Mouse (Mus musculus) stomach, embryonic 14.5 days (tissue): ENCODE data around the gene Habp4. TPM values are rescaled to one million over a fixed set of nuclear protein-coding genes. Genes with fewer than 3 reads are reported as not detected.

Experiments used
- ATAC-seq: fragments of 200-750 bp; cut with Nextera tagmentation; 2 replicates; pipeline ENCODE4 v1.8.0; 2017; ENCODE audit warnings: low read depth, moderate TSS enrichment; ENCODE audit not compliant: insufficient number of reproducible peaks, insufficient read depth, low FRiP score
- H3K27ac ChIP-seq: fragments of 300-500 bp; sonication (generic); 2 replicates; pipeline ENCODE4 v1.5.1; 2014; ENCODE audit warnings: mild to moderate bottlenecking, low read length, moderate library complexity, mixed read lengths
- H3K27me3 ChIP-seq: fragments of 300-500 bp; sonication (generic); 2 replicates; pipeline ENCODE4 v1.6.1; 2014; ENCODE audit warnings: low read length, control low read depth, mixed read lengths; ENCODE audit not compliant: control insufficient read depth, insufficient read depth
- H3K36me3 ChIP-seq: fragments of 300-500 bp; sonication (generic); 2 replicates; pipeline ENCODE4 v1.6.1; 2014; ENCODE audit warnings: mild to moderate bottlenecking, control low read depth, low read length, moderate library complexity, mixed read lengths; ENCODE audit not compliant: control insufficient read depth, insufficient read depth
- H3K4me1 ChIP-seq: fragments of 300-500 bp; sonication (generic); 2 replicates; pipeline ENCODE4 v1.6.1; 2014; ENCODE audit warnings: low read length, control low read depth, mixed read lengths; ENCODE audit not compliant: control insufficient read depth, insufficient read depth
- H3K4me2 ChIP-seq: fragments of 300-500 bp; sonication (generic); replicated peaks from 2 replicates; pipeline ENCODE4 v1.6.1; 2014; ENCODE audit warnings: low read depth, low read length, control low read depth
- H3K4me3 ChIP-seq: fragments of 300-500 bp; sonication (generic); 2 replicates; pipeline ENCODE4 v1.5.1; 2014; ENCODE audit warnings: low read depth, low read length, control low read depth
- H3K9ac ChIP-seq: fragments of 300-500 bp; sonication (generic); replicated peaks from 2 replicates; pipeline ENCODE4 v1.6.1; 2014; ENCODE audit warnings: low read depth, mild to moderate bottlenecking, control low read depth, low read length, moderate library complexity, mixed read lengths
- H3K9me3 ChIP-seq: fragments of 300-500 bp; sonication (generic); 2 replicates; pipeline ENCODE4 v1.6.1; 2016; ENCODE audit warnings: low read depth, low read length, control low read depth; ENCODE audit not compliant: control insufficient read depth
- WGBS: fragments of 180-500 bp; shearing (Covaris S2); extraction: QIAGEN DNeasy Blood & Tissue Kit; methylation state at CpG from one replicate; pipeline ENCODE4 v1.1.7; 2014; 5-methylcytosine and 5-hydroxymethylcytosine counted together
- polyA plus RNA-seq: library from polyadenylated mRNA; unstranded; fragments of >200 nt; fragmentation: Nextera tagmentation; extraction: Ambion mirVana; gene quantifications from 2 replicates; pipeline ENCODE4 v1.2.1, GENCODE M21; 2014

Gene Habp4
- 26.1 and 27.1 TPM in 2 replicates for polyA plus RNA-seq

- H3K4me2 ChIP-seq = peak within 1 kb of the TSS; percentile 99
- peak within 1 kb of the TSS; percentile 85 for H3K4me3 ChIP-seq
- H3K9ac ChIP-seq = peak within 1 kb of the TSS; percentile 68
- no peaks in the 10 kb centered on the region for H3K27me3 ChIP-seq
- H3K4me1 ChIP-seq = peaks cover 4% of the 10 kb centered on the region; the same call in 1 of the 2 replicates
- WGBS = under 1% methylated on average over 31 of the region's 31 CpGs
- peak; percentile 100 for ATAC-seq
- peaks cover 5% of the 10 kb centered on the region; the same call in 1 of the 2 replicates for H3K9me3 ChIP-seq
- peak within 1 kb of the TSS; percentile 87; the same call in 1 of the 2 replicates for H3K27ac ChIP-seq
- H3K36me3 ChIP-seq = no peaks in the 10 kb centered on the region
These were observed at the start of gene Habp4 for GRCm38 (mm10) chr13:64161548-64161915. Gene Habp4 (plus strand): TSS chr13:64161824.

DNA sequence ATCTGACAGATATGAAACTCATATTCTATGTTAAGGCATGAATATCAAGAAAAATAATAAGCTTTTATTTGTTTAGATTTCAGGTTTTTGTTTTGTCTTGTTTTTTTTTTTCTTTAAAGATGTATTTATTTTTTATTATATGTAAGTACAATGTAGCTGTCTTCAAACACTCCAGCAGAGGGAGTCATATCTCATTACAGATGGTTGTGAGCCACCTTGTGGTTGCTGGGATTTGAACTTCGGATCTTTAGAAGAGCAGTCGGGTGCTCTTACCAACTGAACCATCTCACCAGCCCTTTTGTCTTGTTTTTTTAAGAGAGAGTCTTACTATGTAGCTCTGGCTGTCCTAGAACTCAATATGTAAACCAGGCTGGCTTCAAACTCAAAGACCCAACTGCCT, 44.2 kb upstream of the Habp4 start:
- H3K9me3 ChIP-seq = no peaks in the 10 kb centered on the region
- H3K4me1 ChIP-seq = no peaks in the 10 kb centered on the region
- no peak overlapping the region for H3K4me2 ChIP-seq
- WGBS = 57% methylated on average over 2 of the region's 2 CpGs
- H3K36me3 ChIP-seq = no peaks in the 10 kb centered on the region
- no peak overlapping the region for H3K4me3 ChIP-seq
- no peak for ATAC-seq
- no peak overlapping the region for H3K9ac ChIP-seq
- no peaks in the 10 kb centered on the region for H3K27me3 ChIP-seq
- no peak overlapping the region for H3K27ac ChIP-seq

GRCm38 (mm10) chr13:64120760-64121159, 40.9 kb upstream of the Habp4 start:
- no peaks in the 10 kb centered on the region for H3K4me1 ChIP-seq
- H3K9ac ChIP-seq = no peak overlapping the region
- no peaks in the 10 kb centered on the region for H3K27me3 ChIP-seq
- no peak overlapping the region for H3K4me3 ChIP-seq
- ATAC-seq = no peak
- H3K36me3 ChIP-seq = no peaks in the 10 kb centered on the region
- H3K27ac ChIP-seq = no peak overlapping the region
- WGBS = 68% methylated on average over 4 of the region's 4 CpGs
- H3K9me3 ChIP-seq = no peaks in the 10 kb centered on the region
- H3K4me2 ChIP-seq = no peak overlapping the region

DNA sequence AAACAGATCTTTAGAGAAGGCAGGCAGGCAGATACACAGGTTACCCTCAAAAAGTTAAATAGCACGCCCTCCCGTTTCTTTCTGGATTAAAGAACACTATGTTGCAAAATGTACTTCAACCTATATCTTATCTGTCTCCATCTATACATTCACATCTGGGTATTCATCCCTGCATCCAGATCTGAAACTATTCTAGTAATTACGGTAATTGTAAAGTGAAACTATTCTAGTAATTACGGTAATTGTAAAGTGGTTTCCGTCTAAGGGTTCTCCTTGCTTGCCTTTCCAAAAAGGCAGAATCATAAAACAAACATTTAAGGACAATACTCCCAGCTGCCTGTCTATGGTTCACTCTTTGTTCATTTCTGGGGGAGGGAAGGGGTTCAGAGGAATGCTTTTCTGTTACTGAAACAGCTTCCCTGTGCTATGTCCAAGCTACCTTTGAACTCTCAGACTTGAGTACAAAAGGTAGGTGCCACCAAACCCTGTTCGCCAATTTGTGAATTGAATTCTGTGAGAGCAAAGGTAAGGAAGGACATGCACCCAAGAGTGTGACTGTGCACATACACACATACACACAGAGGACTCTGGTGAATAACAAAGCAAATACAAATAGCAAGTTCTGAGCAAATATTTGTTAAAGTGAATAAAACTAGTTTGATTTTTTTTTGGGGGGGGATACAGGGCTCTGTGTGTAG, 38.0 kb upstream of the Habp4 start:
- no peak overlapping the region for H3K4me3 ChIP-seq
- no peak overlapping the region for H3K27ac ChIP-seq
- H3K9me3 ChIP-seq = no peaks in the 10 kb centered on the region
- no peaks in the 10 kb centered on the region for H3K4me1 ChIP-seq
- H3K9ac ChIP-seq = no peak overlapping the region
- no peak overlapping the region for H3K4me2 ChIP-seq
- no peaks in the 10 kb centered on the region for H3K27me3 ChIP-seq
- no peak for ATAC-seq
- 31% methylated on average over 6 of the region's 6 CpGs for WGBS
- no peaks in the 10 kb centered on the region for H3K36me3 ChIP-seq

DNA sequence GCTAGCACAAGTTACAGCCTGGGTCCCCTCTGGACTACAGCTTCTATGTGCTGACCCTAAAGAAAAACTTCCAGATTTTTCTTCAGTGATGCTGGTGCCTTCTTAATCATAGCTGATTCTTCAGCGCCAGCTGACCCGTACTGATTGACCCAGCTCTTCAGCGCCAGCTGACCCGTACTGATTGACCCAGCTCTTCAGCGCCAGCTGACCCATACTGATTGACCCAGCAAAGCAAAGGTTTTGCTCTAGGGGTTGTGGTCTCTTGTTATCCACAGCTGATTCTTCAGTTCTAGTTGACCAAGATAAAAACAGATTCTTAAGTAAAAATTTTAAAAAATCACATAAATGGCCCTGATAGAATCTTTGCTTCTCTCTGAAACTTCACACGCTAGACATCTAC, 36.7 kb upstream of the Habp4 start:
- 94% methylated on average over 6 of the region's 6 CpGs for WGBS
- ATAC-seq = no peak
- H3K27ac ChIP-seq = no peak overlapping the region
- no peak overlapping the region for H3K9ac ChIP-seq
- no peak overlapping the region for H3K4me2 ChIP-seq
- no peaks in the 10 kb centered on the region for H3K9me3 ChIP-seq
- no peaks in the 10 kb centered on the region for H3K4me1 ChIP-seq
- H3K36me3 ChIP-seq = no peaks in the 10 kb centered on the region
- H3K27me3 ChIP-seq = no peaks in the 10 kb centered on the region
- no peak overlapping the region for H3K4me3 ChIP-seq

- H3K27ac ChIP-seq = no peak overlapping the region
- H3K36me3 ChIP-seq = no peaks in the 10 kb centered on the region
These were observed 35.3 kb upstream of the Habp4 start for GRCm38 (mm10) chr13:64126316-64126715.

DNA sequence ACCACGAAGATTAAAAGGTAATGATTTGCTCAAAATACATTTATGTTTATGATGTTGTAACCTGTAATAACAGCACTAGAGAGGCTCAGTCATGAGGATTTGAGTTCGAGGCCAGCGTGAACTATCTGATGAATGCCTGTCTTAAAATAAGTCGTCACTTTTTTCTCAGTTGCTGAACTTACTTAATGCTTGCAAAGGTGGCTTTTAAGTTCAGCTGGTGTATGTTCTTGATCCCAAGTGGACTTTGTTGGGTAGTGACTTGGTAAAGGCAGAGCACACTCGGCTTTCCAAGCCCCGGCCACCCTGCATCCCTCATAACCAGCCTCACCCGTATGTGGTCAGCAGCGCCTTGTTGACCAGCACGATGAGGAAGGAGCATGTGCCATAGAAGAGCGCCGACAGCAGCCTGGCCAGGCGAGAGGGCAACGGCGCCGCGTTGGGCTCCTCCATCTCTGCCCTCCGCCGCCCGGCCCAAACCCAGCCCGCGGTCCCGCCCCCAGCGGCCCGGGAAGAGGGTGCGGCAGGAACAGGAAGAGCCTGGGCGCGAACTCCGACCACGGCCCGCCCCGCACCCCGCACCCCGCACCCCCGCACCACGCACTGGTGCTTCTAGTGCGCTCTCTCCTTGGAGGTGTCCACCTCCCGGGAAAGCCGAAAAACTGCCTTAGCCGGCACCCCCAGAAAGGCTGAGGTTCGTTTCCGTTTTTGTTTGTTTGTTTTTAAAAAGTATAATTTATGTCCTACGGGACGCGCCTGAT, 32.6 kb upstream of the Habp4 start, which contains the start of gene Slc35d2:
TSS of gene Slc35d2 (minus strand) at position 511 of the 758 bp plus-strand sequence.
- Histone ChIP-seq H3K4me1 (no peaks in the 10 kb centered on the region), H3K9ac (peak within 1 kb of the TSS; percentile 25), H3K9me3 (no peaks in the 10 kb centered on the region), H3K27ac (no peak within 1 kb of the TSS), H3K36me3 (peaks cover 5% of the 10 kb centered on the region), H3K4me3 (peak within 1 kb of the TSS; percentile 53), H3K4me2 (peak within 1 kb of the TSS; percentile 59), H3K27me3 (no peaks in the 10 kb centered on the region)
- peak; percentile 87 for ATAC-seq
- 8% methylated on average over 40 of the region's 44 CpGs for WGBS

More at GRCm38 (mm10) chr13:64126316-64126715, 35.3 kb upstream of the Habp4 start:
- Histone ChIP-seq H3K4me1 (no peaks in the 10 kb centered on the region), H3K9ac (no peak overlapping the region), H3K4me2 (no peak overlapping the region), H3K27me3 (no peaks in the 10 kb centered on the region), H3K4me3 (no peak overlapping the region), H3K9me3 (no peaks in the 10 kb centered on the region)
- whole genome bisulfite sequencing = 59% methylated on average over 4 of the region's 4 CpGs
- no peak for ATAC-seq

GRCm38 (mm10) chr13:64129616-64130375, 31.8 kb upstream of the Habp4 start:
- peak; percentile 81 for ATAC-seq
- WGBS = 42% methylated on average over 15 of the region's 15 CpGs

More at GRCm38 (mm10) chr13:64129616-64130375, 31.8 kb upstream of the Habp4 start:
- Histone ChIP-seq H3K9ac (peak overlapping the region; percentile 25), H3K4me1 (no peaks in the 10 kb centered on the region), H3K27me3 (no peaks in the 10 kb centered on the region), H3K36me3 (peaks cover 12% of the 10 kb centered on the region), H3K4me3 (peak overlapping the region; percentile 53), H3K27ac (no peak overlapping the region), H3K9me3 (no peaks in the 10 kb centered on the region), H3K4me2 (peak overlapping the region; percentile 59)
